Mouse (Mus musculus): ENCODE measurements around the gene Gm13030.
"Not testable (repeated sequence)": the region's sequence is repeated elsewhere in the genome, so short reads cannot be mapped to it uniquely, and the experiment has no call there.

The Gm13030 gene

DNA sequence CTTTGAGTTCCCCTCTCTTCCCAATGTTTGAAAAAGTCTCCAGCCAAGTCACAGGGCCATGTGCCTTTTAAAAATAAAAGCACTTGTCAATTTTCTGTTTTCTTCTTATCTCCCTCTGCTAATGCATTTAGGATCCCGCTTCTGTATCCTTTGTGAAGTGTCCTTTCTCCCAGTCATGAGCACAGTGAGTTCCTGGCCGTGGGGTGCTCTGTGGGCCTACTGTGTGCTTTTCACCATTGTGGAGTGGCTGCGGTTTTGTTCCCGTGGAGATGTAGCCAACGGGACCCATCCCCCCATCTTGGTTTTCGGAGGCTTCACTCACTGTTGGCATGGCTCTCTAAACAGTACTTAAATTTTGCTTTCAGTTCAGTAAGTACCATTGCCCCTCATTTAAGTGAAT, 7.8 kb downstream of the Gm13030 start:
- no peak for DNase-seq (ENCODE audit: low spot score in 2 of 2)

DNA sequence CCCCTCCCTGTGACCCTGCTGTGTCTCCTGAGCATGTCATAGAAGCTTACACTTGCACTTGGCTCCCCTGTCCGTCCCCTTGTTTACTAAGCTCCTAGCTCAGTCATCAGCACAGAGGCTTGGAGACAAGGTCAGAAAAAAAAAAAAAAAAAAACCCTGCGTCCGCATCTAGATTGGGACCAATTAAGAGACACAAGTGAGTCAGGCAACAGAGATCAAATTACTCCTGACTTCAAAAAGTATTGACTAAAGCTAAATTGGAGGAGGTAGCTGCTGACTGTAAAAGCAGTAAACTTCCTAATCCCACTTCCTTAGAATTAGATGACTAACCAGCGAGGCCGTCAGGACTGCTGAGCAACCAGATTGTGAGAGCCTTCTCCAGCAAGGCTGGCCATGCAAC, 8.7 kb downstream of the Gm13030 start:
- no peak for DNase-seq (ENCODE audit: low spot score in 2 of 2)

DNA sequence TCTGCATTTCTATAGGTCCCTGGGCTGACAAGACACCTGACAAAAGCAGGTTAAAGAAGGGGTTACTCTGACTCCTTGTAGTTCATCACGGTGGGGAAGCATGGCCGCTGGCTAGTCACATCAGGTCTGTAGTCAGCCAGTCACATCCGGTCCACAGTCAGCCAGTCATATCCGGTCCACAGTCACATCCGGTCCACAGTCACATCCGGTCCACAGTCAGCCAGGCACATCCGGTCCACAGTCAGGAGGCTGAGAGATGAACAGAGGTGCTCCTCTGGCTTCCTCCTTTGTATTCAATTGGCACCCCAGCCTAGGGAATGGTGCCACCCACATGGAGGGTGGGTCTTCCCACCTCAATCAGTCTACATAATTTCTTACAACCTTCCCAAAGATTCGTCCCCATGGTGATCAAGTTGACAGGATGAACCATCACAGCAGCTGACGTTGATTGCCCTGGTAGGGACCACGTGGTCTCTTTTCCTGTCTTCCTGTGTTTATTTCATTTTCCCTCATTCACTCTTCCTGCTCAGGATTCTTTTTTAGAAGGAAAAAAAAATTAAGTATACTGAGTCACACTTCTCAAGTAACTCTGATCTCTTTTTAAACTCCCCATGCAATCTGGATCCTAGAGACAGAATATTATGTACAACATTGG, 10.3 kb downstream of the Gm13030 start, which contains the start of gene Pla2g5:
TSS of gene Pla2g5 (minus strand) at position 139 of the 655 bp plus-strand sequence.
- no peak for DNase-seq (ENCODE audit: low spot score in 2 of 2)

DNA sequence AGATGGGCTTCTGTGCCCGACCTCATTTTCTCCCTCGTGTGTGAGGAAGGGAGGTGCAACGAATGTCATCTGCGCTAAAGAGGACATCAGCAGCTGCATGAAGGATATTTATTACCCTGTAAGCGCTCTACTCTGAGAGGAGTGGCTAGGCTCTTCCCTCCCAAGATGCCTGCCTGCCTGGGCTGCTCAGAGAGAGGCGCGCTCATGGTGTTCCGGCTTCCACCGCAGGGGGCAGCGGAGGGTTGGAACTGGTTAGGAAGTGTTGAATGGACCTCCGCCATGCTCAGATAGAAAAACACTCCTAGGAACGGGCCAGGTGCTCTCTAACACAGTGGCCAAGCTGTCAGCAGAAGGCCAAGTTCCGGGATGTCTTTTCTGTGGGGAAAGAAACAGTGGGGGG, 14.0 kb downstream of the Gm13030 start:
- DNase-seq (ENCODE audit: low spot score in 2 of 2), result peak; percentile 78 to 89

DNA sequence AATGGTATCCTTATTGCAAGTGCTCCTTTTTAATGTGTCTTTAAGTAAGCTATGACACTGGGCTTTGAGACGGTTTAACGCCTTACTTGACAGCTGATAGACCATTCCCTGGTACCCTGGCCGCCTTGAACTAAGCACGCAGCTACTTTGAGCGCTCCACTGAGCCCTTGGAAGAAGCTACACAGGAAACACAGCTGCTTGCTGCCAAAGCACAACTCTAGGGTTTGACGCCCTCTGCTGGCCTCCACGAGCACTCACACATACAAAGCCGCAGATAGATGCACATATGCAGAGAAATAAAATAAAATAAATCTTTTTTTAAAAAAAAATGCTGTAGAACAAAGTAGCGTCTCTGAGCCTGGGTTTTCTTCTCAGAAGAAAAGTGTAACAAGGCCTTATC, 14.5 kb downstream of the Gm13030 start:
- DNase-seq (ENCODE audit: low spot score in 2 of 2), result peak in 1 of 2 experiments; percentile 46

DNA sequence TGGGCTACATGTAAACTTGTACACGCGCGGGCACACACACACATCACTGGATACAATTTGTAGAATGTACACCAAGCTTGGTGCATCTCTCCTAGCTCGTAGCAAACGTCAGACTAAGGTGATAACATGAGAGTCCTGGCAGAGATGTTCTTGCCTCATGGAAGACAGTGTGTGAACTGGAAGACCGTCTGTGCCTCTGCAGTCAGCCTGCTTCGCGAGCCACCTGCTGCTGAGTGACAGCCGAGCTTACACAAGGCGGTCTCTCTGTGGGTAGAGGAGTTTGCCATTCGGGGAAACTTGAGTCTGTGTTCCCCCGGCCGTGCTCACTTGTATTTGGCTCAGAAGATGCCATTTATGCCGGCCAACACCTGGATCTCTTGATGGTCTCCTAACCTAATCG, 15.3 kb downstream of the Gm13030 start:
- DNase-seq (ENCODE audit: low spot score in 2 of 2), result no peak

DNA sequence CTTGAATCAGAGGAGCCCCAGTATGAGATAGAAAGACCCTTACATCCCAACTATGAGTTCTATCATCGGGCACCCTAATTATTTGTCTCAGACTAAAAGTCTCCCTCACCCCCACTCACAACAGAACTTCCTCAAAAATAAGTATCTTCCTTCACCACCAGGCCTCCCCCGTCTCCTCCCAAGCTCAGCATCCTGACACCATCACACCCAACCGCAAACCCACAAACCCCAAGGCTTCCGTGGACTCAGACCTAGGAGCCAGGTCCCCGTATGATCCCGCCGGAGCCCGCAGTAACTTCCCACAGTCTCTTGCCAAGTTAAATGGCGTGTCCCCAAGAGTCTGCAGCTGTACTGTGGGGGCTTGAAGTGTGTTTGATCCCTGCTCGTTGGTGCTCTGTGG, 16.2 kb downstream of the Gm13030 start:
- DNase-seq (ENCODE audit: low spot score in 2 of 2), result no peak

DNA sequence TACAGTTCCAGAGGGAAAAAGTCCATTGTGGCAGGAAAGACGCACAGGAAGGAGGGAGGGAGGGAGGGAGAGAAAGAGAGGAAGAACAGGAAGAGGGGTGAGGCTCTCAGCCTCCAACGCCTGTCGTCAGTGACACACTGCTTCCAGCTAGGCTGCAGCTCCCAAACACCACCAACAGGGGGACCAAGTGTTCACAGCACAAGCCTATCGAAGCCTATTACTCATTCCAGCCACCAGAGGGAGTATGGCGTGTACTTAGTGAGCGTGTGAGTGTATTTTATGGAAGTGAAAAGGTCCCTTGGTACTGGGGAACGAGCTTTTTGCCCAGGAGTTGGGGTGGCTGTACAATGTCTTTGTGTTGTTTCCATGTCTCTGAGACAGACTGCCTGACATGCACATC, 17.3 kb downstream of the Gm13030 start:
- peak in 1 of 2 experiments; percentile 76 for DNase-seq (ENCODE audit: low spot score in 2 of 2)

DNA sequence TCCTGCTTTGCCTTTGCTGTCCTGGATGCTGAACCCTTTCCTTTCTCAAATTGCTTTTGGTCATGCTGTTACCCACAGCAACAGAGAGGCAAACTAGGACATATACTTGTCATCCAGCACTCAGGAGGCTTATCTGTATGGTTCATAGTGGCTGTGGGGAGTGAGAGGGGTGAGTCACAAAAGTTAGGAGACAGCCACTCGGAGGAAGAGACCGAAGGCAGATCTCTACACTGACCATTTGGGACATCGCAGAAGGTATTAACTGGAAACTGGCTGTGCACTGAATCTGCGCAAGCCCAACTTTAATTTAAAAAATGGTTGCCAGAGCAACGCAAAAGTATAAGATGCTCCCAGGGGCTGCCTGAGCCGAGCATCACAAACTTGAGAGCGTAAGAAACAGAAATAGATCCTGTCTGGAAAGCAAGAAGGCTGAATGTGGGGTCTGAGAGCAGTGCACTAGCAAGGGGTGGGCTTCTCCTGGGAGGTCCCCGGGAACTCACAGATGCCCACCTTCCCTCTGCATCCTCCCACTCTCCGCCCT, 18.6 kb downstream of the Gm13030 start:
- no peak for DNase-seq (ENCODE audit: low spot score in 2 of 2)

DNA sequence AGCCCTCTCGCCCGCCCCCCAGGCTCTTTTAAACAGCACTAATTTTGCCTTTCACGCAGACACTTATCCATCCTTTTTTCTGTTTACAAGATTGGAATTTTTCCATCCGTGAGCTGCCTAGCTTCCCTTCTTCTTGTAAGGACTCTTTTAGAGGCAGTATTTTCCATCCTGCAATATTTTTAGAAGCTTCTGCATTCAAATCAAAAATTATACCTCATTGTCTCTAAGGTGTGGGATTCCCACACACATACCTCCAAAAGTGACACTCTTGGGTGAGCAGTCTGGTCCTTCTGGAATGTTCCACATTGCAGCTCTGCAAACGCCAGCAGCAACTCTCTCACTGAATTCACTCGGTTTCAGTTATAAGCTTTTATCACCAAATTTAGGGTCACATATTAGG, 20.8 kb downstream of the Gm13030 start:
- no peak for DNase-seq (ENCODE audit: low spot score in 2 of 2)

DNA sequence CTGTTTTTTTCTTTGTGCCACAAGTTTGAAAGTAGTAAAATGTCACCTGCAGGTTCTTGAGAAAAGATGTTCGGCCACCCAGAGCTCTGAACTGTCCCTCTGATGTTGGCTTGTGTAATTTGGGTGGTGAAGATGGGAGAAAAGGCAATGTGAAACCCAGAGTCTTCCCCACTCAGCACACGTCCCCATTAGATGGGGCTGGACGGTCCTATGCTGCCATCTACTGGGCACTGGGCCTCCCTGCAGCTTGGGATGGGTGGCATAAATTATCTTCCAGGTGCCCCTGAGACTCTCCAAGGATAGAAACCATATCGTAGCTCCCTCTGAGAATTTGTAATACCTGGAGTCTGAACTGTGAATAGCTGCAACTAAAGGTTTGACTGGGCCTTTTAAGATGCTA, 22.3 kb downstream of the Gm13030 start:
- peak; percentile 70 to 83 for DNase-seq (ENCODE audit: low spot score in 2 of 2)

DNA sequence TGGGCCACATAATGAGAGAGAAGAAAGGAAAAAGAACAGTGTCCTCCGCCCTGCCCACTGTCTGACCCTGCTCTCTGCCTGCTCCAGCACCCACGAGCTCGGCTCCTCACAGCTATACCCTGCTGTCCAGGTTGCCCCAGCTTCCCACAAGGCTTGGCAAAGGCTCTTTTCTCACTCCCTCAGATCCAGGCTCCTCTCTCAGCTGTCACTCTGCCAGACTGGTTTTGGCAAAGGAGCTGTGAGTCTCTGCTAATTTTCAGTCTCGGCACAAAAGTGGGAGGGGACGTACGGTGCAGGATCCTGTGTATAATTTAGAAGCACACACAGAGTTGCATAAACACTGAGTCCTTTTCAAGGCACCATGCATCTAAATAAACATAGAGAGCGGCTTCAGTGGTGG, 32.4 kb downstream of the Gm13030 start:
- peak in 1 of 2 experiments; percentile 71 for DNase-seq (ENCODE audit: low spot score in 2 of 2)

DNA sequence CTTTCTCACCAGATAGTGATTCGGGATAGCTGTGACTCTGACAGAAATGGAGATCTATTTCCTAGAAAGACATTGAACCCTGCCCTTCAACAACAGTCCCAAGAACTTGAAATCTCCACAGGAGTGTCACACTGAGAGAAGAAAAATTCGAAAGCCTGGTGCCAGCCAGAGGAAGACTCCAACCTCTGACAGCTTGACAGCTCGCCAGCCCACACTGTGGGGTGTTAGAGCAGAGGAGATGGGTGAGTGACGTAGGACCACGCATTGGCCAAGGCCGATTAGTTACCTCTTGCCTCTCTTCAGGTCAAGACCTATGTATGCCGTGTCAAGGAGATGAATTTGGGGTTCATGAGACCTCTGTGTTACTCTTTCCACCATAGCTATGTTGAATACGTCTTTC, 33.0 kb downstream of the Gm13030 start:
- no peak for DNase-seq (ENCODE audit: low spot score in 2 of 2)

DNA sequence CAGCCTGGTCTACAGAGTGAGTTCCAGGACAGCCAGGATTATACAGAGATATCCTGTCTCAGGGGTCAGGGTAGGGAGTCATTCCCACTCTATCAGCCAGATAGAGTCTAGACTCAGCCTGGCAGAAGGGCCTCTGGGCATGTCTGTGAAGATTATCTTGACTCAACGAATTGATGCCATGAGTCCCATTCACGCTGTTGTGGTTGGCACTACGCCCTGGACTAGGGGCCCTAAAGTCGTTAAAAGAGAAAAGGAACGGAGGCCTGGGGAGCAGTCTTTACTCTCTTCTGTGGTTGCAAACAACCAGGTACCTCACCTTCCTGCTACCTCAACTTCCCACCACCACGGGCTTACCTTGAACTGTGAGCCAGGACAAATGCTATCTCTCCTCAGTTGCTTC, 34.0 kb downstream of the Gm13030 start:
- no peak for DNase-seq (ENCODE audit: low spot score in 2 of 2)

DNA sequence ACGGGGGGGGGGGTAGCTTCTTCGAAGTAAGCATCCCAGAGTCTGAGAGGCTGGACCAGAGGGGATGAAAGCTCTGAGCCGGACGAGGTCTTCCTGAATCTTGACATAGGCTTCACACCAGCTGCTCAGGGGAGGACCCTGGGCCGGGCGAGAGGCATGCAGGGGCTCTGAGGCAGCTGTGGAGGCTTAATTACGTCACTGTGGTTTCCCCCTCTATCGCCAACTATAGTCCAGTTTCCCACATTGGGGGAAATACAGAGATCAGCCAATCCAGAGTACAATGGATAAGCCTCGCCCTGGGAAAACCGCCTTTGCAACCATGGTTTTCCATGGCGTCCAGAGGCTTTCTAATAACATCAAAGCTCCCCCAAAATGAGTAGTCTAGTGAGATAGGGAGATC, 46.6 kb downstream of the Gm13030 start:
- DNase-seq (ENCODE audit: low spot score in 2 of 2), result no peak

DNA sequence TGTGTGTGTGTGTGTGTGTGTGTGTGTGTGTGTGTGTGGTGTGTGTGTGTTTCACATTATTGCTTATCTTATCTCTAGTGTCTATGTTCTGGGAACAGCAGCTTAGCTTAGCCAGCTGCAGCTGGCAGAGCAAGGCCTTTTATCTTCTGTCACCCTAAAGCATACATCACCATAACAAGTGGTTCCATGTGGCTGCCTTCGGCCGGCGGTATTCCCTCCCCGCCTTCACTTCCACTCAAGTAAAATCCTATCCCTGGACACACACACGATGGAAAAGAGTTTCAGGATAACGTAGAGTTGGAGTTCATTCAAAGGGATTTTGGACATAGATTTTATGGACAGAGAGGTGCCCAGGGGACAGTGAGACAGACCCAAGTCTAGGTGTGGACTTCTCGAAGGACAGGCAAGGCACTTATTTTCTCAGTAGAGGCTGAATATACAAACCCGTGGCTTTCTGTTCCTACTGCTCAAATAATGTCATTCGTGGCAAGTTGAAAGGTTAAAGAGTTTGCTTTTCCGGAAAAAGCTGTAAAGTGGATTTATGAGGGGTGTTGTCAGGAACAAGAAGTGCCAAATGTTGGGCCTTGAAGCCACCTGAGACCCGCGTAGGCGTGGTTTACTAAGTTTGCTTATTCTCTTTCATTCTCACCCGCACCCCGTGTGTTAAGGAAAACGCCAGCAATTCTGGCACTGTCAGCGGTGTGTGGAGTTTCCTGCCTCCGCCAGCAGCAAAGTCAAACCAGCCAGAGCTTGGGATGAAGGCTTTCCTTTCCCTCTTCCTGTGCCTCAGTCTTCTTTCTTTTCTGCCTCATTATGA, 47.8 kb downstream of the Gm13030 start:
- no peak for DNase-seq (ENCODE audit: low spot score in 2 of 2)

DNA sequence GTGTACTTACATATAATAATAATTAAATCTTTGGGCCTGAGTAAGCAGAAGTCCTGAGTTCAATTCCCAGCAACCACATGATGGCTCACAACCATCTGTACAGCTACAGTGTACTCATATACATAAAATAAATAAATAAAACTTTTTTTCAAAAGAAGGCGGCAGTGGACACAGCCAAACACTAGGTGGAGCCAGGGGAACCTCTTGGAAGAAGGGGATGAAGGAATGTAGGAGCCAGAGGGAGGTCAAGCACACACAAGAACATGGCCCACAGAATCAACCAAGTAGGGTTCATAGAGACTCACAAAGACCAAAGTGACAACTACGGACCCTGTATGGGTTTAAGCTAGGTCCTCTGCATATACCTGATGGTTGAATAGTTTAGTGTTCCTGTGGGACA, 49.1 kb downstream of the Gm13030 start:
- DNase-seq (ENCODE audit: low spot score in 2 of 2), result no peak

DNA sequence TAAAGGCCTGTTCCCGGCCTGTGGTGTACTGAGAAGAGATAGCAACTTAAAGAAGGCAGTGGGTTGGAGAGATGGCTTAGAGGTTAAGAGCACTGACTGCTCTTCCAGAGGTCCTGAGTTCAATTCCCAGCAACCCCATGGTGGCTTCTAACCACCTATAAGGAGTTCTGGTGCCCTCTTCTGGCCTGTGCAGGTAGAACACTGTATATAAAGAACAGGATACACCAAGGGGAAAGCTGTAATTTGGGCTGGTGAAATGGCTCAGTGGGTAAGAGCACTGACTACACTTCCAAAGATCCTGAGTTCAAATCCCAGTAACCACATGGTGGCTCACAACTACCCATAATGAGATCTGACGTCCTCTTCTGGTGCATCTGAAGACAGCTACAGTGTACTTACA, 49.6 kb downstream of the Gm13030 start:
- DNase-seq (ENCODE audit: low spot score in 2 of 2), result not testable (repeated sequence)

DNA sequence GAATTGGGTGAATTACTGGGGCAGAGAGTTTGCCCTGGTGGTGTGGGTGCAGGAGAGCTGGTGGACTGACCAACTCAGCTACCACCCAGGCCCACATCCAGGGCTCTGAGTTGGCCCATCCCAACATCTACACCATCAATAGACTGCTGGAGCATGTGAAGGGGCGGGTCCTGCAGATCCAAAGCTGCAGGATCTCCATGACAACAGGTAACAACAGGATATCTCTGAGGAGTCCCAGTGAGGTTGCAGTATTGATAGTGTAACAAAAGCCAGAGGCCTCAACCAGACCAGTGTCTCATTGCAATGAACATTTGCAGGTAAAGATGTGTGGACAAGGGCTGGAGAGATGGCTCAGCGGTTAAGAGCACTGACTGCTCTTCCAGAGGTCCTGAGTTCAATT, 52.7 kb downstream of the Gm13030 start:
- no peak for DNase-seq (ENCODE audit: low spot score in 2 of 2)
